Mouse (Mus musculus): Measurements from ENCODE around the gene Anpep.

GRCm38 (mm10) chr7:79847456-79848451, 13.1 kb downstream of the Anpep start:
- TF ChIP-seq POLR2AphosphoS5 (IDR thresholded peaks at IDR 0.05; ENCODE audit: insufficient replicate concordance, low read depth, low read length): no peak
- no peak for TF ChIP-seq CTCF (IDR thresholded peaks at IDR 0.05; ENCODE audit: low read depth, low read length)
- no peak for TF ChIP-seq TAL1 (conservative IDR thresholded peaks at IDR 0.05; ENCODE audit: low read depth, low read length)
- TF ChIP-seq GATA1 (IDR thresholded peaks at IDR 0.05; ENCODE audit: borderline replicate concordance, low read length): no peak

Data from G1E (cell line).